Mouse (Mus musculus) heart, postnatal 25 days (tissue): ENCODE data around the gene Gm16253. TPM values are rescaled to one million over a fixed set of nuclear protein-coding genes. Genes with fewer than 3 reads are reported as not detected.
A peak's percentile ranks its signal among the peaks of the same experiment; 100 is the strongest.

Experiments used
- DNase-seq: peaks from one replicate; pipeline ENCODE4 v3.0.0; 2022; ENCODE audit warnings: low spot score
- intact Hi-C: fragments of 180-260 bp; cut with DNase I; formaldehyde crosslinking; loops from one replicate; pipeline ENCODE4 v1.15.1; 2025
- total RNA-seq, 2 experiments: library from RNA; stranded (reverse); gene quantifications; 2 replicates each; pipeline ENCODE4 v1.2.3; 2021

Gm16253 gene
- 1 to 10 TPM; 1.1 to 2.1 TPM for total RNA-seq

DNA sequence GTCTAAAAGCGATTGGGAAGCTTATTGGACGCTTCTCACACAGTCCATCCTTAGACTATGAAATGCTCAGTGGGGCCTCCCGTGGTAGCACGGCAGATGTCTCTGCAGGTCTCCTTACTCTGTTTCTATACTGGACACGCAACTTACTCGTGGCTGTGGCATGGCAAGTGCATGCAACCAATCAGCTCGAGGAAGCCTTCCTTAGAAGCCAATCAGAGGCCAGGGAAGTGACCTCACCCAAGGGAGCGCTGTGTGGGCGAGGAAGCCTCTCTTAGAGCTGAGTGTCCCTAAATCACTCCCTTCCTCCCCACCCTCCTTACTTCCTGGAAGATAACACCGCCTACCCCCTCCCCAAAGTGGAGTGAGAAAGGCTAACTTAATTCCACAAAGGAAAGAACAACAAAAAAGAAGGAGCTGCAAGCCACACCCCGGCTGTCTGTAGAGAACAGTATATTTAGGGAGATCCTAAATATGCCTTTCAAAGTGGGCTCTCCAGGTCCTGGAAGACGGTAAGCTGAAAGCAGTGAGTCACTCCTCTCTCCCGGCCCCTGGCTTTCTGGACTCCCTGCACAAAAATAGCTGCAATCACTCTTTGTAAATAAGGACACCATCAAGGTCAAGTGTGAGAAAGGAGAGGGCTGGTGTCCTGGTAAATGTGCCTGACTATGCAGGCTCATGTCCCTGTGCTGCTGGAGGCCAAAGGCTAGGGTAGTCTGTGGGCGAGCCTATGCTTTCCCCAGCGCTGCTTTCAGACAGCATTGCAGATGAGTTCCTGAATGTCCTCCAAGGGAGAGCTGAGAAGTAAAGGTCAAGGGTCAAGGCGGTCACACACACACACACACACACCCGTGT lies at the start of gene Gm16253:
Gene Gm16253 (plus strand): TSS at position 295 of the 852 bp plus-strand sequence.
- DNase-seq: peak; percentile 95
- intact Hi-C loops: loop anchor here (1.0 kb wide), 1 partner anchor 20 kb away; the partner anchor contains the start of gene Txnip

DNA sequence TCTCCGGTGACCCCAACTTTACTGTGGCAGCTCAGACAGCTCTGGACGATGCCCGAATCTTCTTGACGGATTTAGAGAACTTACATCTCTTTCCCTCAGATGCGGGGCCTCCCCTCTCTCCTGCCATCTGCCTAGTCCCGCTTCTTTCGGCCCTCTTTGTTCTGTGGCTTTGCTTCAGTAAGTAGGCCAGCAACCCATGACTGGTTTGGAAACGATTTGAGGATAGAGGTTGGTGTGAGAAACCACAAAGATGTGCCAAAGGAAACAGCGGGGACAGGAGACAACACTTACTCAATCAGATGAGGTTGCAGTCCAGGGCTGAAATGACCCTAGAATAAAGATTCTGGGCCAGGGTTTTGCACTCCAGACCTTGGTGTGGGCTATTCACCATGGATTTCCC lies 48.3 kb upstream of the Gm16253 start:
- intact Hi-C loops: no loop called here

GRCm38 (mm10) chr3:96532050-96532449 lies 44.7 kb upstream of the Gm16253 start:
- intact Hi-C loops: no loop called here
- no peak for DNase-seq

More for the DNA sequence above, 48.3 kb upstream of the Gm16253 start:
- no peak for DNase-seq

GRCm38 (mm10) chr3:96534300-96534699 lies 42.5 kb upstream of the Gm16253 start:
- no peak for DNase-seq
- intact Hi-C loops: no loop called here

DNA sequence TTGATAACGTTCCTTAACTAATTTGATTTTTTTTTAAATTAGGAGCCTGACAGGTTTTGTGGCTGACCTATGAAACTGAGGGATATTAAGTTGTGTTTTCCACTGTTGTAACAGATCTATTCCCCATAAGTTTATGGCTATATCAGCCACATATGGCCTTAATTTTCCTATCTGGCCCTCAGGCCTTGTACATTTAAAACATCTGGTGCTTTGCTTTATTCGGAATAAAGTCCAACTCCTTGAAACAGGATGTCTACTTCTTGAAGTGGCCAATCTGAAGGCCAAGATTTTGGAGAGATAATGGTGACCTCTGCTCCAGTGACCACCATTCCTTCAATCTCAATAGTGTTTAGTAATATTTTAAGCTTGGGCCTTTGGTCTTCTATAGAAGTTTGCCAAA lies 37.5 kb upstream of the Gm16253 start:
- DNase-seq: no peak
- intact Hi-C loops: no loop called here

- DNase-seq: no peak
- intact Hi-C loops: no loop called here
Observed at GRCm38 (mm10) chr3:96540740-96541139, 36.0 kb upstream of the Gm16253 start.

GRCm38 (mm10) chr3:96541328-96542078 lies 35.3 kb upstream of the Gm16253 start:
- DNase-seq: no peak
- intact Hi-C loops: no loop called here

DNA sequence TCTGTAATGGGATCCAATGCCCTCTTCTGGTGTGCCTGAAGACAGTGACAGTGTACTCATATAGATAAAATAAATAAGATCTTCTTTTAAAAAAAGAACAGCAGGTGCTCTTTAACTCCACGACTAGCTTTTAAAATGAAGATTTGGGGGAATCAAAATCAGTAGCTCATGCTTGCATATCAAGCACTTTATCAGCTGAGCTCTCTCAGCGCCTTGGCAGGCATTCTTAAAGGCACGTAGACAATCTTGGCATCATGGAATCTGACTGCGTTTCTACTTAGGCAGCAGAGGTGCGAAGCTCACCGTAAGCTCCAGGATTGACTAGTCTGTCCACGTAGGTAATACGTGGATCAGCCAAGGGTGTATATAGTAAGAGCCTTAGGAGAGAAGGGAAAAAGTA lies 34.2 kb upstream of the Gm16253 start:
- intact Hi-C loops: no loop called here

DNA sequence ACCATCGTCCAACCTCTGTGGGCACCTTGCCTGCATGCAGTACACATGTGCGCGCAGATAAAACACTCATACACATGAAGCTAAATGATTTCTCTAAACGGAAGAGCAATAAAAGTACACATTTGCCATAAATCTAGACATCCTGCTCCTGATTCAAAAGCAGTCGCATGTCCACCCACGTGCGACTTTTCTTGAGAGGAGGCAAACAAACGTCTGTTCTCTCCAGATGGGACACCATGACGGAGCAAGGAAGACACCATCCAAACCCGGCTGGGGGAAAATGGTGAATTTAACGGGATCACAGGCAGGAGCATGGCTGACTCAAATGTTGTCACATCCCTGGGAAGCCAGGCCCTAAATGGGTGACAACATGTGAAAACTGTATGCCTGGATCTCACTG lies 33.4 kb upstream of the Gm16253 start:
- intact Hi-C loops: no loop called here
- no peak for DNase-seq

More for the DNA sequence above, 34.2 kb upstream of the Gm16253 start:
- DNase-seq: no peak

DNA sequence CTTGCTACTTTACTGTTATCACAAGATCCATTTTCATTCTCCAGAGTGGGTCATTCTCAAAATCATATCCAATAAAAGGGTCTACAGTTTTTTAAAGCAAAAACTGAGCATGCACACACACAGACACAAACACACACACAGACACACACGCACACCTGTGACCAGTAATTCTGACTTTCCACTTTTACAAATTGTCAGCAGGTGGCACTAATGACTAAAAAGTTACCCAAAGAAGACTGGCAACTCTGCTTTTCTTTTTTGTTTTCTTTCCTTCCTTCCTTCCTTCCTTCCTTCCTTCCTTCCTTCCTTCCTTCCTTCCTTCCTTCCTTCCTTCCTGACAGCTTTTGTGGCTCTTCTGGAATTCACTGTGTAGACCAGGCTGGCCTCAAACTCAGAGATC lies 31.2 kb upstream of the Gm16253 start:
- DNase-seq: no peak
- intact Hi-C loops: no loop called here

DNA sequence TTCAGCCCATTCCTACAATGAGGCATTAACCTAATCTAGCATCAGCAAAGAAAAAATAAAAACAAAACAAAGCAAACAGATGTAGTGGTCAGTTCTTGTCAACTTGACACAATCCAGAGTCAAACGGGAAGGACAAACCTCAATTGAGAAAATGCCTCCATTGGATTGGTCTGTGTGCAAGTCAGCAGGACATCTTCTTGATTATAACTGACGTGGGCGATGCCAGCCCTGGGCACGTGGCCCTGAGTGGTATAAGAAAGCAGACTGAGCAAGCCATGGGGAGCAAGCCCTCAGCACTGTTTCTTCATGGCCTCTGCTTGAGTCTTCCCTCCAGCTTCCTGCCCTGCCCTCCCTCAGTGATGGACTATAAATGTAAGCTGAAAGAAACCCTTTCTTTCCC lies 29.9 kb upstream of the Gm16253 start:
- DNase-seq: no peak
- intact Hi-C loops: loop anchor here (1.0 to 2.0 kb wide), 3 partner anchors 33 to 162 kb away; partner anchors contain the start of gene Nudt17

DNA sequence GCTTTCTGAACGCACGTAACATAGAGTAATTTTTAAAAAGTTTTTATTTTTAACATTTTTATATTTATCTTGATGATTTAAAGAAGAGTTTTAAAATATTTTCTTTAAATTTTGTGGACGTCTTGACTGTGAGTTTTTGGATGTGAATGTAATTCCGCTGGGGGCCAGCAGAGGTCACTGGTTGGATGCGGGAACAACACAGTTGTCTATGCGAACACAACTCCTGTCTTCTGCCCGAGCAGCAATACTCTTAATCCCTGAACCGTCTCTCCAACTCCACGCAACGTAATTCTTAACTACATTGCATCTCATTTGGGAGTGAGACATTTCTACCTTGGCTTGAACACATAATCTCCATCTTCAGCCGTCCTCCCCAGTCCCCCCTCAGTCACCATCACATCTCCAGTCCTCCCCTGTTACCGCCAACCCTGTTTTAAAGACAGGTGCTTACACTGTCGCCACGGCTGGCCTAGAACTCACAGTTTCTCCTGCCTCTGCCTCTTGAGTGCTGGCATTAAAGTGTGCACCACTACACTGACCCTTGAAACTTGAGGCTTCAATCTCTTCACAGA lies 29.3 kb upstream of the Gm16253 start:
- DNase-seq: peak; percentile 46
- intact Hi-C loops: loop anchor here (1.0 to 2.0 kb wide), 2 partner anchors 33 to 161 kb away; partner anchors contain the start of gene Nudt17

DNA sequence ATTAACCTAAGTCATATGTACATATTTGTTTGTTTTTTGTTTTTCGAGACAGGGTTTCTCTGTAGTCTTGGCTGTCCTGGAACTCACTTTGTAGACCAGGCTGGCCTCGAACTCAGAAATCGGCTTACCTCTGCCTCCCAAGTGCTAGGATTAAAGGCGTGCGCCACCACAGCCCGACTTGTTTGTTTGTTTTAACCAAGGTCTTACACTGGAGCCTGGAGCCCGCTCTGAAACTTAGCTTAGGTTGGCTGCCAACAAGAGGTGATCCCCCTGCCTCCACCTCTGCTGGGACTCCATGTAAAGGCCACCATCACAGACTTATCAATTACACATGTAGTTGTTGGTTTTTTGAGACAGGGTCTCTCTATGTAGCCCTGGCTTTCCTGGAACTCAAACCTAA lies 28.0 kb upstream of the Gm16253 start:
- intact Hi-C loops: no loop called here
- no peak for DNase-seq

- intact Hi-C loops: no loop called here
- DNase-seq: no peak
Observed at GRCm38 (mm10) chr3:96549346-96549745, 27.4 kb upstream of the Gm16253 start.

- DNase-seq: no peak
- intact Hi-C loops: loop anchor here (1.0 kb wide), 1 partner anchor 29 kb away; no protein-coding TSS in a partner anchor
Observed at GRCm38 (mm10) chr3:96551203-96551602, 25.6 kb upstream of the Gm16253 start.

GRCm38 (mm10) chr3:96551890-96552289 lies 24.9 kb upstream of the Gm16253 start:
- intact Hi-C loops: loop anchor here (1.0 kb wide), 1 partner anchor 28 kb away; no protein-coding TSS in a partner anchor

GRCm38 (mm10) chr3:96553601-96554000 lies 23.2 kb upstream of the Gm16253 start:
- no peak for DNase-seq
- intact Hi-C loops: no loop called here

More at GRCm38 (mm10) chr3:96551890-96552289, 24.9 kb upstream of the Gm16253 start:
- no peak for DNase-seq

DNA sequence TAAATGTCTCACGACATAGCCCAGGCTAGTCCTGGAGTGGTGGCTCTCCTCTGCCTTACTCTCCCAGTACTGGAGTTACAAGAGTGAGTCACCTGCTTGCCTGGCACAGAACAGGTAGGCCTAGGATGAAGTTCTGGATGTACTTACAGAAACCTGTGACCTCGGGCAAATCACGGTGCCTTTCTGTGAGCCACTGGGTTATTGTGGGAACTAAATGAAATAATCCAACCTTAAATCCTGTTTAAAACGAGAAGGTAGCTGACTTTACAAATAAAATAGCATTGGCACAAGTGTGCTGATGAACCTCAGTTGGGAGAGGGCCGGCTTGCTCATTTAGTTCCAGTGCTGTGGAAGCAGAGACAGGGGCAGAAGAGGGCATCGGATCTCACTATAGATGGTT lies 22.5 kb upstream of the Gm16253 start:
- DNase-seq: no peak

GRCm38 (mm10) chr3:96555041-96555596 lies 21.7 kb upstream of the Gm16253 start:
- DNase-seq: peak; percentile 82
- intact Hi-C loops: no loop called here

More for the DNA sequence above, 22.5 kb upstream of the Gm16253 start:
- intact Hi-C loops: no loop called here

- intact Hi-C loops: no loop called here
- DNase-seq: no peak
Observed at GRCm38 (mm10) chr3:96555999-96556614, 20.7 kb upstream of the Gm16253 start.
